Mouse (Mus musculus) midbrain, embryonic 12.5 days (tissue): ENCODE measurements around the gene Vps13a. TPM values are rescaled to one million over a fixed set of nuclear protein-coding genes. Genes with fewer than 3 reads are reported as not detected.

ENCODE experiments used
- ATAC-seq: fragments of 200-750 bp; cut with Nextera tagmentation; 2 replicates; pipeline ENCODE4 v1.8.0; 2017; ENCODE audit warnings: low read depth, moderate TSS enrichment, moderate library complexity; ENCODE audit not compliant: low FRiP score
- H3K27ac ChIP-seq: fragments of 300-500 bp; sonication (generic); replicated peaks from 2 replicates; pipeline ENCODE4 v1.5.1; 2016; ENCODE audit warnings: mild to moderate bottlenecking
- H3K27me3 ChIP-seq: fragments of 300-500 bp; sonication (generic); 2 replicates; pipeline ENCODE4 v1.6.1; 2016; ENCODE audit warnings: mild to moderate bottlenecking
- H3K36me3 ChIP-seq: fragments of 300-500 bp; sonication (generic); 2 replicates; pipeline ENCODE4 v1.6.1; 2016
- H3K4me1 ChIP-seq: fragments of 300-500 bp; sonication (generic); 2 replicates; pipeline ENCODE4 v1.6.1; 2016
- H3K4me2 ChIP-seq: fragments of 300-500 bp; sonication (generic); replicated peaks from 2 replicates; pipeline ENCODE4 v1.6.1; 2016; ENCODE audit warnings: mild to moderate bottlenecking, moderate library complexity
- H3K4me3 ChIP-seq: fragments of 300-500 bp; sonication (generic); 2 replicates; pipeline ENCODE4 v1.5.1; 2016; ENCODE audit warnings: mild to moderate bottlenecking
- H3K9ac ChIP-seq: fragments of 300-500 bp; sonication (generic); replicated peaks from 2 replicates; pipeline ENCODE4 v1.6.1; 2016; ENCODE audit warnings: mild to moderate bottlenecking, moderate library complexity
- H3K9me3 ChIP-seq: fragments of 300-500 bp; sonication (generic); 2 replicates; pipeline ENCODE4 v1.6.1; 2016; ENCODE audit warnings: mild to moderate bottlenecking
- WGBS: fragments of 180-500 bp; shearing (Covaris S2); methylation state at CpG from one replicate; pipeline ENCODE4 v1.1.7; 2016; 5-methylcytosine and 5-hydroxymethylcytosine counted together
- polyA plus RNA-seq: library from polyadenylated mRNA; unstranded; fragments of >200 nt; fragmentation: Nextera tagmentation; extraction: Ambion mirVana; gene quantifications from 2 replicates; pipeline ENCODE4 v1.2.1, GENCODE M21; 2016

The Vps13a gene
- polyA plus RNA-seq, 1 experiment from 2014 or later = 13.1 TPM

DNA sequence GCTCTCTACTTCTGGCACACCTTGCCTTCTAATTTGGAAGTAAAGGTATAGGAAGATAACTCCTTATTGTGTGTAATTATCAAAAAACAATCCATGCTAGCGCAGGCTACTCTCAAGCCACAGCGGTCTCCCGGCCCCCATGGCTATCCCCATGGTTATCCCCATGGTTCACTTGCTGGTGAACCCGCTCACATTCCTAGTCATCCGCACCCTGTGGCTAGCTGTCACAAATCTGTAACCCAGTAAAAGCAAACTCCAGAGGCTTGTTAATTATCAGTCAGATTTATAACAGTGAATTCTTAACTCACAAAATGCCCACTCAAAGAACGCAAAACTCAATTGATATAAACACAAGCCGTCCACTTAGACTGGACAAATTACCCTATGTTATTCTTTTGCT, 25.5 kb downstream of the Vps13a start:
- Histone ChIP-seq H3K9me3 (no peaks in the 10 kb centered on the region), H3K4me1 (no peaks in the 10 kb centered on the region), H3K9ac (no peak overlapping the region), H3K4me2 (no peak overlapping the region), H3K36me3 (0 out of 2 replicates have a peak, but pooled peaks cover 3% of the 10 kb centered on the region), H3K27me3 (no peaks in the 10 kb centered on the region), H3K4me3 (no peak overlapping the region), H3K27ac (no peak overlapping the region)
- ATAC-seq = no peak
- 96% methylated on average over 7 of the region's 7 CpGs for WGBS

DNA sequence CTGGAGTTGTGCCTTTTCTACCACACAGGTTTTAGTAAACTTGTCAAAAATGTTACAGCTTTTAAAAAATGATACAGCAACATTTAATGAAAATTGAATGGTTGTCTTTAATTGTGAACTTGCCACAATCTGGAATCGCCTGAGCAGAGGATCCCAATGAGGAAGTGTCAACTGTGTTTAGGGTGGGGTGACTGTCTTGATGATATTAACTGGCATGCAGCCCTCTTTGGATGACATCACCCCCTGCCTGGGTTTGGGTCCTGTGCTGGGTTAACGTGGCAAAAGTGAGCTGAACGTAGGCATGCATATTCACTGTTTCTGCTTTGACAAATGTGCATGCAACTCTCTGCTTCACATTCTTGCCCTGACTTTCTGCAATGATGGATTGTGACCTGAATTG, 27.6 kb downstream of the Vps13a start:
- Histone ChIP-seq H3K9me3 (no peaks in the 10 kb centered on the region), H3K4me3 (no peak overlapping the region), H3K4me2 (no peak overlapping the region), H3K27ac (no peak overlapping the region), H3K27me3 (no peaks in the 10 kb centered on the region), H3K4me1 (no peaks in the 10 kb centered on the region), H3K9ac (no peak overlapping the region), H3K36me3 (0 out of 2 replicates have a peak, but pooled peaks cover 3% of the 10 kb centered on the region)
- ATAC-seq = no peak
- WGBS = 86% methylated on average over 3 of the region's 3 CpGs

DNA sequence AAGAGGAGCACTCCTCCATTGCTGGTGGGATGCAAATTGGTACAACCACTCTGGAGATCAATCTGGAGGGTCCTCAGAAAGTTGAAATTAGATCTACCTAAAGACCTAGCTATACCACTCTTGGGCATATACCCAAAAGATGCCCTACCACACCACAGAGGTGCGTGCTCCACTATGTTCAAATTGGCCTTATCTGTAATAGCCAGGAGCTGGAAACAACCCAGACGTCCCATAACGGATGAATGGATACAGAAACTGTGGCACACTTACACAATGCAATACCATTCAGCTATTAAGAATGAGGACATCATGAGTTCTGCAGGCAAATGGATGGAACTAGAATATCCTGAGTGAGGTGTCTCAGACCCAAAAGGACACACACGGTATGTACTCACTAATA, 43.9 kb downstream of the Vps13a start:
- WGBS = 92% methylated on average over 4 of the region's 4 CpGs
- H3K4me1 ChIP-seq = no peaks in the 10 kb centered on the region
- ATAC-seq = no peak

DNA sequence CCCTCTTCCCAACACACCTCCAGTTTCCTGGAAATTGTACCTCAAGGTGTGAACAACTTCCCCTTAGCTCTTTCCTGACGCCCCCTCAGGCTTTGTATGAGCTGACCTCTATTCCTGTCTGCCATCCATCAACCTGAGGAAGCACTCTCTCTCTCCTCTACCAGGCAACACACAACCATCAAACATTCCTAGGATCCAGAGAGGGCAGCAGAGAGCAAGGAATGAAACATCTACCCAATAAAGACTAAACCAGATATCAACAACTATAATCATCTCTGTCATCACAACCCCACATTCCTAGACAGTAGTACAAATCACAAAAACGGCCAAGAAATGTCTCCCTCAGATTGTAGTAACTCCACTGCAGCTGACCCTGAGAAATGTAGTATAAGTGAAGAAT, 52.0 kb downstream of the Vps13a start:
- Histone ChIP-seq H3K4me3 (no peak overlapping the region), H3K27ac (no peak overlapping the region), H3K4me2 (no peak overlapping the region), H3K36me3 (no peaks in the 10 kb centered on the region), H3K9ac (no peak overlapping the region), H3K4me1 (no peaks in the 10 kb centered on the region), H3K27me3 (no peaks in the 10 kb centered on the region), H3K9me3 (no peaks in the 10 kb centered on the region)
- WGBS = 62% methylated on average over 2 of the region's 2 CpGs
- ATAC-seq = no peak

More for the DNA sequence above, 43.9 kb downstream of the Vps13a start:
- H3K36me3 ChIP-seq = no peaks in the 10 kb centered on the region
- no peak overlapping the region for H3K9ac ChIP-seq
- no peaks in the 10 kb centered on the region for H3K27me3 ChIP-seq
- no peaks in the 10 kb centered on the region for H3K9me3 ChIP-seq
- no peak overlapping the region for H3K4me2 ChIP-seq
- no peak overlapping the region for H3K4me3 ChIP-seq
- H3K27ac ChIP-seq = no peak overlapping the region

DNA sequence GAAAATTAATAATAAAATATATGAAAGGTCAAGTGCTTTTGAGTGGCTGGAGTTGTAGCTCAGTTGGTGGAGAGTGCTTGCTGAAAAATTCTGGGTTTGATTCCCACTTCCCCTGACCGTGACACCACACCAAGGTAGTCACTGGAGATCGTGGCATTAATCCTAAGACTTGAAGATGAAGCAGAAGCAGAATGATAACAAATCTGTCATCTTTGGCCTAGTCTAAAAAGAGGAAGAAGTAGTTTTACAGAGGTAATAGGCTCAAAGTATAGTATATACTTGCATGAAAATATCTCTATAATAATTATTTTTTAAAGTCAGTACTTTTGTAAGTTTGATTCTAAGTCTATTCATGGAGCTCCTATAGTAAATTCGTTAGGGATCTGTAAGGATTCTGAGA, 65.5 kb downstream of the Vps13a start:
- Histone ChIP-seq H3K27ac (no peak overlapping the region), H3K36me3 (no peaks in the 10 kb centered on the region), H3K9me3 (no peaks in the 10 kb centered on the region), H3K4me1 (no peaks in the 10 kb centered on the region), H3K4me3 (no peak overlapping the region), H3K4me2 (no peak overlapping the region), H3K9ac (no peak overlapping the region), H3K27me3 (no peaks in the 10 kb centered on the region)
- no peak for ATAC-seq
- 97% methylated on average over 3 of the region's 3 CpGs for WGBS

DNA sequence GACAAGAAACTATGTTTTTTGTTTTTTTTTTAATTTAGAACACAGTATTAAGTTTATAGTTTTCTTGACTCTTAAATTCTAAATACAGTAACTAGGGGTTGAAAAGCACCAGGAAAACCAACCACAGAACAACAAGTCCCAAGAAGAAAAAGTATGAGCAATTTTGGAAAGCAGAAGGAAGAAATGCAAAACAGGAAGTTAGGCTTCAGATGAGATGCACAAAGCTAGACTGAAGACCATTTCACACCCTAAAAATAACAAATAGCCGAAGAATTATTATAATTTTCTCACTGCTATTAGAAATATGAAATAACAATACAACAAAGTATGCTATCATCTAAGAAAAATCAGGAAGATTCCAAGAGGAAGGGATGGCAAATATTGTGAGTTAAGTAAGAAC, 78.9 kb downstream of the Vps13a start:
- Histone ChIP-seq H3K4me1 (no peaks in the 10 kb centered on the region), H3K36me3 (no peaks in the 10 kb centered on the region), H3K9me3 (no peaks in the 10 kb centered on the region), H3K27me3 (no peaks in the 10 kb centered on the region), H3K27ac (no peak overlapping the region), H3K4me2 (no peak overlapping the region), H3K4me3 (no peak overlapping the region), H3K9ac (no peak overlapping the region)
- no peak for ATAC-seq
- 89% methylated on average over 1 of the region's 1 CpGs for WGBS

DNA sequence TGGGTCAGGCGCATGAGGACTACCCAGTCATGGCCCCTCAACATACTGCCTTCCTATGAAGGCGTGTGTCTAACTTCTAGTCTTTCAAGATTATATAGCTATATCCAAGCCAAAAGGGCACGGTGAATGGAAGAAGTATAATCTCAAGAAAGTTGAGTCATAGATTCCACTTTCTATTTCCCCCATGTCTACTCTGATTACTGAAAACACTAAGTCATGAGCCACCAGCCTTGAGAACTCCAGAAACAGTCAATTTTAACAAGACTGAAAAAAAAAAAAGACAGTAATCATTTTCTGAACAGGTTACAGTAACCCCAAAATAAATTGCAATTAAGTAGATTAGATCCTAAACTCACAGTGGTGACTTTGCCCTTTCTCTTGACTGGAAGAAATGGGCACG, 95.8 kb downstream of the Vps13a start:
- Histone ChIP-seq H3K36me3 (no peaks in the 10 kb centered on the region), H3K4me3 (no peak overlapping the region), H3K27me3 (no peaks in the 10 kb centered on the region), H3K4me1 (no peaks in the 10 kb centered on the region), H3K9me3 (no peaks in the 10 kb centered on the region), H3K9ac (no peak overlapping the region), H3K27ac (no peak overlapping the region), H3K4me2 (no peak overlapping the region)
- WGBS = 93% methylated on average over 4 of the region's 4 CpGs
- ATAC-seq = no peak

DNA sequence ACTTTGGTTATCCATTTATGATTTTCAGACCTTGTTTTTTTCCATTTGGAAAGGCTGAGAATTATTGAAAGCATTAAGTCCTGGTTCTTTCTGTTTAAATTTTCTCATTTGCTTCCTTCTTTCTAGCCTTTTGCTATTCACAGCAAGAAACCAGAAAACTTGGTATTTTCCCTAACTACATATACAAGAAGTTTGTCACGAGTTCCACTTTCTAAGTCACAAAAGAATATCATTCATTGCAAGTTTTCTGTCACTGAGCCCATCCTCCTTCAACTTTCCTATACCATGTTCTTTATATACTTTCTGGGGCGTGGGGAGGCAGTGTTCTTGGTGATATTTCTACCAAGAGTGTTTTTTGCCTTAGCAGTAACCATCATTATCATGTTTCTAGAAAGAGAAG, 96.5 kb downstream of the Vps13a start:
- 77% methylated on average over 2 of the region's 2 CpGs for WGBS
- no peak overlapping the region for H3K4me3 ChIP-seq
- H3K4me1 ChIP-seq = no peaks in the 10 kb centered on the region
- H3K9ac ChIP-seq = no peak overlapping the region
- H3K9me3 ChIP-seq = no peaks in the 10 kb centered on the region
- no peaks in the 10 kb centered on the region for H3K27me3 ChIP-seq
- ATAC-seq = no peak
- H3K36me3 ChIP-seq = no peaks in the 10 kb centered on the region
- no peak overlapping the region for H3K27ac ChIP-seq
- H3K4me2 ChIP-seq = no peak overlapping the region

DNA sequence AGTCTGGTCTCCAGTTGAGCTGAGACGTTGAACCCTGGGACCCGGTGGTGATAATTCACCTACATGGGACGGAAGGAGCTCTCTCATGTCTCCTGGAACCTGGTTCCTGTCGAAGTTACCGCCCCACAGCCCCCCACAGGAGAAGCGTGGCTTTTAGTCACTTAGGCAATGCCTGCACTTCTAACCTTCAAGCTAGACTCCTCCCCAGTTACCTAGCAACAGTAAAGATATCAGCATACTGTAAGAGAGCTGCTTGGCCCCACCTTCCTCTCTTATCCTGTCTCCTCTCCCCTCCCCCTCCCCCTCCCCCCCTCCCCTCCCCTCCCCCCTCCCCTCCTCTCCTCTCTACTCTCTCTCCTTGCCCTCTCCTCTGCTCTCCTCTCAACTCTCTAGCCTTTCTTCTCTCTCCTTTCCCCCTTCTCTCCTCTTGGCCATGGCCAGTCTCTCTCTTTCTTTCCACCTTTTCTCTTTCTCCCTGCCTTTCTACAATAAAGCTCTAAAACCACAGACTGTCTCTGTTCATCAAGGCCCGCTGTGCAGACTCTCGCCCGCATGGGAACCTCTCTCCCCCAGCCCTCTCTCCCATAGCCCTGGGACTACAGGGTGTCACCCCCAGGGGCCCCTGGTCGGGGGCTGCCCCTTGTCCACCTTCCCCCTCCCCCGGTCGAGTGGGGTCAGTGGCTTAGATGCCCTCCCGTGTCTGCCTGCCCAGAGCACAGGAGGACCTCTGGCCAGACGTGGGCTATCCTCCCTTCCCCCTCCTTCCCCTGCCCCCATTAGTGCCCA, 154.9 kb downstream of the Vps13a start:
- ATAC-seq = peak; percentile 52; the same call in 1 of the 2 replicates
- Histone ChIP-seq H3K9ac (no peak overlapping the region), H3K27me3 (no peaks in the 10 kb centered on the region), H3K36me3 (no peaks in the 10 kb centered on the region), H3K4me2 (no peak overlapping the region), H3K27ac (no peak overlapping the region), H3K9me3 (no peaks in the 10 kb centered on the region), H3K4me3 (no peak overlapping the region), H3K4me1 (no peaks in the 10 kb centered on the region; the same call in 1 of the 2 replicates)
- 30% methylated on average over 14 of the region's 14 CpGs for WGBS

DNA sequence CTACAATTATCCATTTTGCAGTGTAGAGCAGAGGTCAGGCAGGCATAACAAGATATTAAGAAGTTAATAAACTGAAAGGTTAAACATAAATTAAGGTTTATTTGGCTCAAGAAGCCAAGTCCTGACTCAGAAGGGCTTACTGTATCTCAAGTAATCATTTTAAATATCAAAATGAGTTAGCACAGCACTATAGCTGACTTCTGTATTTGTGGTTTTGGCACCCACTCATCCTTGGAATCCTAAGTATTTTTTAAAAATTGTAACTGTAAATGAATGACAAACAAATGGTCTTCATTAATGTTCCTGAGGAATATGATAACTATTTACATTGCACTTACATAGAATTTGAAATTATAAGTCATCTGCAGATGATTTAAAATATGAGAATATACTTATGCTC, 155.7 kb downstream of the Vps13a start:
- Histone ChIP-seq H3K27me3 (no peaks in the 10 kb centered on the region), H3K4me3 (no peak overlapping the region), H3K4me2 (no peak overlapping the region), H3K9ac (no peak overlapping the region), H3K36me3 (no peaks in the 10 kb centered on the region), H3K9me3 (no peaks in the 10 kb centered on the region), H3K4me1 (no peaks in the 10 kb centered on the region; the same call in 1 of the 2 replicates), H3K27ac (no peak overlapping the region)
- ATAC-seq = no peak

DNA sequence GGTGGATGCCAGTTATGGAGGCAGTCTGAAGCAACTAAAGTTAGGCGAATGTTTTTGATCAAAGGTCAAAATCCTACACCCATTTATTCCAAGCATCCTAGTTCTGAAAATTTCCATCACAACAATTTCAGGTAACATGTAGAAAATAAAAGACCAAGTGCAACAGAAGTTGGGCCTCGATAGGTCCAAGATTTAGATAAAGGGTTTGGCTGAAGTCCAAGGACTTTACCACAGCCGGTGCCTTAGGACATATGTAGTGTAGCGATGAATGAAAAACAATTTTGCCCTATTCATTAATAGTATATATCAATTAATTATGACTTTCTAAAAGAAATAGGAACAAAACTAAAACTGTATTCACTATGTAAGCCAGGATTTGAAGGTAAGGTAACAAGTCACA, 157.6 kb downstream of the Vps13a start:
- Histone ChIP-seq H3K9me3 (no peaks in the 10 kb centered on the region), H3K4me1 (peaks cover 3% of the 10 kb centered on the region; the same call in 1 of the 2 replicates), H3K27me3 (no peaks in the 10 kb centered on the region), H3K4me2 (no peak overlapping the region), H3K36me3 (no peaks in the 10 kb centered on the region), H3K9ac (no peak overlapping the region), H3K4me3 (no peak overlapping the region), H3K27ac (no peak overlapping the region)
- WGBS = 95% methylated on average over 4 of the region's 4 CpGs
- no peak for ATAC-seq

DNA sequence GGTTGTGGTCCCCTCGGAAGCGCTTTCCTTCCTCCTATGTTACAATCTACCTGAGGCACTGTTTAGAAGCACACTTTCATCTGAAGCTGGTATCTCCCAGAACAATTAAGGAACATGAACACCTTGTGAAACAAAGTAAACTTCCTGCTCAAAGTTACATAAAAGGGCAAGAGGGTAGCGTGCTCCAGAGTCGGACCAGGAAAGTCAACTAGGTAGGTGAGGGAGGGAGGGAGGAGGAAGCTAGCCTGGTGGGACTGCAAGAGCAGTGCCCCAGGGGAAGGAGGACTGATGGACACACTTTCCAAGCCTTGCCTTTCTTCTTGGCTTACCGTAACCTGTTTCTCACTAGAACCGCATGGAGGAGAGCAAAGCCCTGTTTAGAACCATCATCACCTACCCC, 173.1 kb downstream of the Vps13a start:
- WGBS = 93% methylated on average over 6 of the region's 6 CpGs
- no peak overlapping the region for H3K4me2 ChIP-seq
- no peak overlapping the region for H3K9ac ChIP-seq
- H3K27me3 ChIP-seq = no peaks in the 10 kb centered on the region
- no peaks in the 10 kb centered on the region for H3K9me3 ChIP-seq
- no peaks in the 10 kb centered on the region for H3K36me3 ChIP-seq
- H3K4me3 ChIP-seq = no peak overlapping the region
- ATAC-seq = no peak
- H3K4me1 ChIP-seq = no peaks in the 10 kb centered on the region
- no peak overlapping the region for H3K27ac ChIP-seq

DNA sequence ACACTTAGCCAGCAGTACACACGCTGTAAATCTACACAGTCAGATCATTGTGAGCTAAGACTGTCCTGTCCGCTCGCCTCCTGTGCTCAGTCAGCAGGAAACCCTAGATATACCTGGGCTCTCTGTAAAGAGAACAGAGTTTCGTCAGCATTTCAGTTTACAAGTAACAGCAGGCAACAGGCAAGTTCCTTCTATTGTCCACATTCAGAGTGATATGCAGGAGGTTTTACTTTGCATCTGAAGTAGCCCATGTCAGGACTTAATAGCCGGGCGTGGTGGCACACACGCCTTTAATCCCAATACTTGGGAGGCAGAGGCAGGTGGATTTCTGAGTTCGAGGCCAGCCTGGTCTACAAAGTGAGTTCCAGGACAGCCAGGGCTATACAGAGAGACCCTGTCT, 178.7 kb downstream of the Vps13a start:
- WGBS = 80% methylated on average over 8 of the region's 8 CpGs
- no peak overlapping the region for H3K9ac ChIP-seq

More for the DNA sequence above, 178.7 kb downstream of the Vps13a start:
- H3K4me3 ChIP-seq = no peak overlapping the region
- ATAC-seq = no peak
- H3K9me3 ChIP-seq = no peaks in the 10 kb centered on the region
- no peak overlapping the region for H3K27ac ChIP-seq
- H3K36me3 ChIP-seq = no peaks in the 10 kb centered on the region
- peaks cover 9% of the 10 kb centered on the region for H3K27me3 ChIP-seq
- no peaks in the 10 kb centered on the region for H3K4me1 ChIP-seq
- no peak overlapping the region for H3K4me2 ChIP-seq
